Mouse (Mus musculus) cortical plate, adult 2 months (tissue): ENCODE data around the gene Ckap2. TPM values are rescaled to one million over a fixed set of nuclear protein-coding genes. Genes with fewer than 3 reads are reported as not detected.

Experiments
- H3K27ac ChIP-seq: fragments of 200-500 bp; 2 replicates; pipeline ENCODE4 v1.5.1; 2012; ENCODE audit warnings: low read length, control low read depth, inconsistent platforms; ENCODE audit not compliant: insufficient read depth
- H3K4me1 ChIP-seq: fragments of 200-500 bp; 2 replicates; pipeline ENCODE4 v1.6.1; 2011; ENCODE audit warnings: low read length; ENCODE audit not compliant: control insufficient read depth, insufficient read depth
- H3K4me3 ChIP-seq: fragments of 200-500 bp; 2 replicates; pipeline ENCODE4 v1.5.1; 2011; ENCODE audit warnings: mild to moderate bottlenecking, low read length, control low read depth; ENCODE audit not compliant: insufficient read depth
- CTCF ChIP-seq: fragments of 200-500 bp; IDR thresholded peaks from 2 replicates; pipeline ENCODE4 v1.5.1; 2011; ENCODE audit warnings: mild to moderate bottlenecking, control low read depth, low read length; ENCODE audit not compliant: insufficient read depth; ENCODE audit errors: extremely low read depth
- POLR2A ChIP-seq: fragments of 200-500 bp; IDR thresholded peaks from 2 replicates; pipeline ENCODE4 v1.6.1; 2011; ENCODE audit warnings: mild to moderate bottlenecking, low read length, control low read depth; ENCODE audit not compliant: insufficient read depth; ENCODE audit errors: extremely low read depth
- polyA plus RNA-seq: library from polyadenylated mRNA; depleted of rRNA; stranded (reverse); fragments of >200 nt; gene quantifications from 2 replicates; pipeline ENCODE4 v1.2.3, GENCODE M21; 2012; rRNA removed

Gene Ckap2
- 0.85 and 1.7 TPM in 2 replicates for polyA plus RNA-seq

DNA sequence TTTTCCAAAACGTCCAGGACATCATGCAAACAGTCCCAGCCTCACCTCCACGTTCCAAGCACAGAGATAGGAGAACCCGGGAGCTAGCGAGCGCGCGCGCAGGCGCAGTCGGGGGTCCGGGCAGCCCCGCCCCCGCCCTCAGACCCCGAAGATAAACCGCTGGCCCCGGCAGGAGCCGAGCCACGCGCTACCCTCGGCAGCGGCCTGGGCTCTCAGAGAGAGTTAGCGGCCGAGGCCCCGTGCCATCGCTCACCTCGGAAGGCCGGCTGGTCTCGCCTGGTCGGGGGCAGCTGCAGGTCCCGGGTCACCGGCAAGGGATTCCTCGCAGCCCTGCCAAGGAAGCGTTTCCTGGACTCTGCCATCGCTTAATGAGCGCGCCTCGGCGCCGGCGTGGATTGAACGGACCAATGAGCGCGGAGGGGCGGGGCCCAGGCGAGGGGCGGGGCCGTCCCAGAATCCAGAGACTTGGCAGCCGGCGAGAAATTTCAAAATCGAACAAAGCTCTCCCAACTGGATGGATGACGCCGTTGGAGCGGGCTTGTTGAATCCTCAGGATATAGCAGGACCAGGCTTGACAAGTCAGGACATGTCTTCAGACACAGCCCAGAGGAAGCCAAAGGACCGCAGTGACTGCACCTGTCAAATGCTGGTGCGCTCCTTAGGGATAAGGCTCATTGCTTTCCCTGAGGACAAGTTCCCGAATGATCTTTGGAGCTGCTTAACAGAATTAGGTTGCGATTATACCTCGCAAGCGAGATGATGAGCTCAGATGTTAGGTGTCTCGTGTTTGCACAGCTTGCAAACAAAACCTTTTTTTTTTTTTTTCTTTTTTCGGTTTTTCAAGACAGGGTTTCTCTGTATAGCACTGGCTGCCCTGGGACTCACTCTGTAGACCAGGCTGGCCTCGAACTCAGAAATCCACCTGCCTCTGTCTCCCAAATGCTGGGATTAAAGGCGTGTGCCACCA lies at the start of gene Ckap2:
TSS of gene Ckap2 (minus strand) at position 389 of the 967 bp plus-strand sequence.
- H3K4me1 ChIP-seq, result no peaks in the 10 kb centered on the region
- peak within 1 kb of the TSS; percentile 37 for H3K4me3 ChIP-seq
- H3K27ac ChIP-seq, result no peak within 1 kb of the TSS
- TF ChIP-seq CTCF, result no peak
- TF ChIP-seq POLR2A, result 0 out of 2 replicates have a peak, but pooled peaks have one; percentile 13

DNA sequence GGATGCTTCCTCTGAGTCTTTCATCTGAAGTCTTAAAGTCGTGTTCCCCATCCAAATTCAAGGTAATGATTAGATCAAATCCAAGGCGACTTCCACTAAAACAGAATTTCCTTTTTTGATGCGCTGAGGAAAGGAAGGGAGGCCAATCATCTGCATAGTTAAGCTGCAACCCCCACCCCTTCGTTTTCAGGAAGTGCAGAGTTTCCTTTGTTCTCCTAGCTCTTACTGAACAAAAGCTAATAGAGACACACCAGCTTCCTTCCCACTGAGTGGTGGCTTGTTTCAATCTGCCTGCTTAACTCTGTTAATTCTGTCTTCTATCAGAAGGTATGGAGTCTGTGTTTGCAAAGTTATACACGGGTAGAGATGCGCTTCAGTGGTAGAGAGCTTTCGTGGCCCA lies 43.0 kb upstream of the Ckap2 start:
- Histone ChIP-seq H3K4me1 (no peaks in the 10 kb centered on the region), H3K27ac (0 out of 2 replicates have a peak overlapping the region, but pooled peaks have one; percentile 29), H3K4me3 (no peak overlapping the region; the same call in 1 of the 2 replicates)
- TF ChIP-seq CTCF, result no peak

DNA sequence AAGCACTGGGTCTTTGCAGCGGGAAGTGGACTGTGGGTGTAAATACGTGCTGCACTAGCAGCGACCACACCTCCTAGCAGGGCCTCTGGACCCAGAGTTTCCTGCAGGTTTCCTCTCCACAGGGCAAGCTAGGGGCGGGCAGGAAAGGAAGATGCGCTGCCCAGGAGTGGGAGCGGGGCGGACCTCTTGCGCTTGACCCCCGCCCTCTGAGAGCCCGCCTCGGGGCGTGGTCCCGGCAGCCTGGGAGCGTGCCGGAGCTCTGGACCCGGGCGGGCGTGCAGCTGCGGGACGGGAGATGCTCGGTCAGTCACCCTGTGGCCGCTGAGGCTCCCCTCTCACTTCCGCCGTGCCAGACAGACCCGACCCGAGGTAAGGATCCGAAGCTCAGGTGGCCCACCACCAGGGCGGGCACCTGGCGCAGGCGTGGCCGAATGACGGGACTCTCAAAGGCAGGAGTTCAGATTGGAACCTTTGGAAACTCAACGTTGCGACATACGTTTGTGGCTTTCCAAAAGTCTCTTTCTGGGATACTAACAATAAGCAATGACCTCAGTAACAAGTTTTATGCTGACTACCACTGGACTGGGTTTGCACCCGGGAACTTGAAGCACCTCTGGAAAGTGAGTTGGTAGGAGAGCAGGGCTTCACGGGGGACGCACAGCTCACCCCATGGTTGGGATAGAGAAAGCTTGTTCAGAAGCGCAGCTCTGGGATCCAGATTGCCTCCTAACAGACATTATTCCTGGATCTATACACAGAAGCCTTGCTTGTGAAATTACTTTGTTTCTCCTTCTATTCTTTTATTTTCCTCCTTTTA lies 41.6 kb upstream of the Ckap2 start, which contains the start of gene Thsd1:
TSS of gene Thsd1 (plus strand) at position 253 of the 817 bp plus-strand sequence.
- Histone ChIP-seq H3K4me1 (no peaks in the 10 kb centered on the region), H3K4me3 (peak within 1 kb of the TSS; percentile 29), H3K27ac (no peak within 1 kb of the TSS)
- TF ChIP-seq CTCF (no peak), POLR2A (no peak)

DNA sequence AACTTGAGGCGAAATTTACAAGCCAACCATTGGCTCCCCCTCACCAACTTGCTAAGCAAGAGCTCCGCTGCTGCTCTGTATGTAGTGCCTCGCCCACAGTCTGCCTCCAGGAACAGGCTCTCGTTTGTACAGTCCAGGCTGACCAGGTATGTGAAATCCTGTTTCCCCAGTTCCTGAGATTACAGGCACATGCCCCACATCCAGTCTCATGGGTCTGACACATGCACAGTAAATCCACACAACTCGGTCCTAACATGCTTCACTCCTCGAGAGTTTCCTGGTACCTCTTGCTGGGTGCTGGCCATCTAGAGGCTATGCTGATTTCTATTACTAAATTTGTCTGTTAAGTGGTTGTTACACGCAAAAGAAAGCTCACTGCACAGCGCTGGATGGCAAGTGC lies 40.7 kb upstream of the Ckap2 start:
- Histone ChIP-seq H3K27ac (no peak overlapping the region), H3K4me3 (no peak overlapping the region; the same call in 1 of the 2 replicates), H3K4me1 (no peaks in the 10 kb centered on the region)
- TF ChIP-seq POLR2A (no peak), CTCF (no peak)

DNA sequence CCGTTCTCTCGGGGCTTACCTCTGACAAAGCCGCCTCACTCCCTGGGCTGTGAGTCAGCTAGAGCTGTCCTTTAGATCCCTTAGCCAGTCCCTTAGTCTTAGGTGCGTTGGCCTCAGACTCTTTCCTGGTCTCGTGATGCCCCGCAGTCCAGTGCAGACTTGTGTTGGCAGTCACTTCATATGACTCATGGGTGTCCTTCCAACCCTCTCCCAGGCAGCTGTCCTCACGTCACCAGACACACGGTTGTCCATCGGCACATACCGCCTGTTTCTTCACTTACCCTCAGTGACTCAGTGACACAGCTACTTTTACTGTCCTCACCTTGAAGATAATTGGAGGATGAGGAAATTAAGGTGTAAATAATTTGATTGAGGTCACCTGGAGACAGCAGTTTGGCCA lies 29.2 kb upstream of the Ckap2 start:
- no peak overlapping the region for H3K27ac ChIP-seq
- no peak overlapping the region for H3K4me3 ChIP-seq
- no peak for TF ChIP-seq CTCF
- no peak for TF ChIP-seq POLR2A
- no peaks in the 10 kb centered on the region for H3K4me1 ChIP-seq

DNA sequence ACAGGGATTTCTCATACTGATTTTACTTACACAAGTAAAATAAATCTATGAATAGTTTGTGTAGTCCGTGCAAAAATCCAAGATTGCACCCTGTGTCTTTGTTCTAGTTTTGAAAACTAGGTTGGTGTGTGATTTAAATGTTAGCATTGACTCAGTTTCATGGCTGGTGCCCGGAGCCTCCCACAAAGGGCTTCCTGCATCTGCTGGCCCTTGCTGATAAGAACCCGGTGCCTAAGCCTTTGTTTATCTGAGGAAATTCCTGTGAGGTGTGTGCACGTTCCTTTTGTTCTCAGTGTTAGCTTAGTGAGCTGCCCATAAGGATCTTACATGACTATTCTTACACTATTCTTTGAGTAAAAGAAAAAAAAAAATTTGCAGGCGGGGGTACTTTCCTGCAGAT lies 23.4 kb upstream of the Ckap2 start:
- Histone ChIP-seq H3K4me3 (no peak overlapping the region), H3K4me1 (no peaks in the 10 kb centered on the region), H3K27ac (no peak overlapping the region)
- no peak for TF ChIP-seq POLR2A
- no peak for TF ChIP-seq CTCF

DNA sequence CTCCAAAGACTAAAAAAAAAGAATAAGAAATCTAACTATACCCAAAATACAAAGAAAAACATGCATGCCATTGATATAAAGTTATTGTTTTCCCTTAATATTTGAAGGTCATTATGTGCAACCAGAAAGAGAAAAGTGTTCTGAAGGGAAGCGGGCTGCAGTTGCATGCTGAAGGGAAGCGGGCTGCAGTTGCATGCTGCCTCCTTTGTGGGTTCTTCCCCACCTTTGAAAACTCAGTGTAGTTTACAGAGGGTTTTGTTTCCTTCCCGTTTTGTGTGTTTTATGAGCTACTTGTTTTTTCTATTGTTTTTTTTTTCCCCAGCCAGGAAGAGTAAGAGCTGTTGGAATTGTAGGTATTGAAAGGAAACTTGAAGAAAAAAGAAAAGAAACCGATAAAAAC lies 21.9 kb upstream of the Ckap2 start:
- TF ChIP-seq CTCF, result no peak
- Histone ChIP-seq H3K4me3 (no peak overlapping the region), H3K4me1 (no peaks in the 10 kb centered on the region), H3K27ac (no peak overlapping the region)

DNA sequence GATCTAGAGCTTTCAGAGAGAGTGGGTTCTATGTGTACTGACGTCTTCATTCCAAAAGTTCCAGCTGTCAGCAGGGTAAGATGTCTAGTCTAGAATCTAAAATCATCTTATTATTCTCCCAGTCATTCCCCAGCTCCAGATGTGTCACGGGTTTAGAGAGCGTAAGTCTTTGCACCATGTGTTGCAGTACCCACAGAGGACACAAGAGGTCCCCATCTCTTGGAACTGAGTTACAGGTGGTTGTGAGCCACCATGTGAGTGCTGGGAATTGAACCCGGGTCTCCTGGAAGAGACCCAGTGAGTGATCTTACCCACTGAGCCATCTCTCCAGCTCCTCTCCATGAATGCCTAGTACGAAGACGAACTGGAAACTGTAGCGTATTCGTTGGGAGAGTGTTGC lies 13.9 kb upstream of the Ckap2 start:
- TF ChIP-seq CTCF, result no peak
- Histone ChIP-seq H3K4me3 (no peak overlapping the region), H3K4me1 (0 out of 2 replicates have a peak, but pooled peaks cover 2% of the 10 kb centered on the region), H3K27ac (no peak overlapping the region)

DNA sequence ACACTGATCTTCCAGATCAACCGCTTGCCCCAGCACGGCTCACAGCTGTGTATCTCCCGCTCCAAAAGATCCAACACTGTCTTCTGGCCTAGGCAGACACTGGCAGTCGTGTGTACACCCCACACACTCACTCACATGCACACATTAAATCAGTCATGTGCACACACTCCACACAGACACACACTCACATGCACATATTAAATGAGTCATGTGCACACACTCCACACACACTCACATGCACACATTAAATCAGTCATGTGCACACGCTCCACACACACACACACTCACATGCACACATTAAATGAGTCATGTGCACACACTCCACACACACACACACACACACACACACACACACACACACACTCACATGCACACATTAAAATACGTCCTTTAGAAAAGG lies 12.3 kb upstream of the Ckap2 start:
- Histone ChIP-seq H3K4me3 (no peak overlapping the region), H3K4me1 (peaks cover 2% of the 10 kb centered on the region; the same call in 1 of the 2 replicates), H3K27ac (no peak overlapping the region)
- TF ChIP-seq POLR2A (no peak), CTCF (no peak)
